ENCODE assay signal across 31 mouse cellular contexts in the genomic region with DNA sequence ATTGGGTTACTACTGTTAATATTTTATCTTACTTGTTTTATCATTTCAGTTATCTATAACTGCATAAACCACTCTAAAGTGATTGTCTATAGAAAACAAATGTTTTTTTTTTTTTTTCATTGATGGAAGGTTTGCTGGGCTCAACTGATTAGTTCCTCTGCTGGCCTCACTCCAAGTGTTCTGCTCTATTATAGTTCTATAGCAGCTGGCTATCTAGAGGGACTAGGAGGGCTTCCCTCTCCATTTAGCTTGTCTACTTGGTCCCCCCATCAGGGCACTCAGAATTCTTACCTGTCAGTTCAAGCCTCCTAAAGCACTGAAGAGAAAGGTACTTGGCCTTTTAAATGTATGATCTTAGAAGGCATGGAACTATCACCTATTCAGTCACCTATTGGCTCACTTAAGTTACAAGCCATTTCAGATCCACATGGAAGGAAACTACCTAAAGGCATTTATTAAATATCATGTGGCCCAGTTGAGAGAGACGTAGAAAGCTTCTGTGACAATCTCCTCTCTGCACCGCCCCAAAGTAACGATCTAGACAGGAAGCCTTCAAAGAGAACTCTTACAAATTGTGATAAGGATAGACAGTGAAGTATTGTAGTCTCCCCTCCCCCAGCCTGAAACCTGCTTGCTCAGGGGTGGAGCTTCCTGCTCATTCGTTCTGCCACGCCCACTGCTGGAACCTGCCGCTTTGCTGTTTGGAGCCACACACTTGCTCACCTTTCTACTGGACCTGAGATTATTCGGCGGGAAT.
DNase-seq lines count a peak whose midpoint lies in the region; ATAC-seq and TF ChIP-seq lines count a peak whose summit lies in the region.
"Had no signal": no experiment of that assay in that cellular context is flagged by ENCODE, and none has a peak within 500 bp of the region (broad histone marks: within the 10 kb centered on the region; RNA-seq: fewer than 3 reads in every experiment).

No protein-coding gene starts in this region.

- TF ChIP-seq POLR2A in liver, adult 2 months (IDR thresholded peaks at IDR 0.05; ENCODE audit: extremely low read depth, insufficient read depth, low read length) = no peak

- ATAC-seq in intestine, embryonic 16.5 days = peak; percentile 71
- peak; percentile 65; the same call in 1 of the 2 replicates for ATAC-seq in liver, embryonic 14.5 days (ENCODE audit: insufficient read depth)
- peak; percentile 98 for ATAC-seq in megakaryocyte-erythroid progenitor cell, adult 5-6 weeks (replicated peaks; ENCODE audit: low FRiP score, low TSS enrichment, poor library complexity, severe bottlenecking)
- ATAC-seq: forebrain, embryonic 15.5 days; inflammation-experienced regulatory T-cells, adult 6 months; lung, postnatal 0 days; midbrain, embryonic 15.5 days had no signal

- H3K27ac ChIP-seq in liver, adult 2 months (replicated peaks; ENCODE audit: insufficient read depth, low read depth, low read length) = no peak overlapping the region
- no peak overlapping the region for H3K27ac ChIP-seq in intestine, embryonic 16.5 days (ENCODE audit: low read length)
- no peak overlapping the region for H3K27ac ChIP-seq in liver, embryonic 14.5 days
- H3K27ac ChIP-seq: embryonic facial prominence, embryonic 12.5 days; forebrain, embryonic 15.5 days; heart, adult 2 months; hindbrain, embryonic 14.5 days; macrophage; midbrain, embryonic 10.5 days; midbrain, embryonic 15.5 days; neural tube, embryonic 15.5 days had no signal

- TF ChIP-seq EP300 in liver, embryonic 14.5 days (IDR thresholded peaks at IDR 0.05; ENCODE audit: low read depth) = no peak

- no peaks in the 10 kb centered on the region for H3K79me2 ChIP-seq in liver, adult 2 months (ENCODE audit: control insufficient read depth, insufficient read depth, low read length)

- intact Hi-C loops in left cerebral cortex, postnatal 4 days (cut with DNase I) = no loop called here

- H3K4me2 ChIP-seq in intestine, embryonic 16.5 days (ENCODE audit: low read depth, low read length) = no peak overlapping the region
- H3K4me2 ChIP-seq in liver, embryonic 14.5 days (ENCODE audit: low read depth) = no peak overlapping the region
- H3K4me2 ChIP-seq: embryonic facial prominence, embryonic 12.5 days; forebrain, embryonic 15.5 days; heart, embryonic 12.5 days; hindbrain, embryonic 14.5 days; midbrain, embryonic 15.5 days; neural tube, embryonic 15.5 days had no signal

- H3K27me3 ChIP-seq in liver, adult 2 months (ENCODE audit: control insufficient read depth, insufficient read depth, low read length) = no peaks in the 10 kb centered on the region
- H3K27me3 ChIP-seq in intestine, embryonic 16.5 days (replicated peaks; ENCODE audit: control insufficient read depth, insufficient read depth, low read length) = 0 out of 2 replicates have a peak, but pooled peaks cover 2% of the 10 kb centered on the region
- no peaks in the 10 kb centered on the region; the same call in 1 of the 2 replicates for H3K27me3 ChIP-seq in liver, embryonic 14.5 days (ENCODE audit: control insufficient read depth, insufficient read depth, low read length)
- H3K27me3 ChIP-seq: forebrain, embryonic 15.5 days had no signal

- H3K9ac ChIP-seq in liver, adult 2 months (ENCODE audit: low read depth, low read length) = no peak overlapping the region
- H3K9ac ChIP-seq in intestine, embryonic 16.5 days (ENCODE audit: low read depth, low read length) = no peak overlapping the region
- no peak overlapping the region for H3K9ac ChIP-seq in liver, embryonic 14.5 days (replicated peaks)
- H3K9ac ChIP-seq: embryonic facial prominence, embryonic 12.5 days; forebrain, embryonic 15.5 days; heart, embryonic 12.5 days; hindbrain, embryonic 14.5 days; midbrain, embryonic 15.5 days; neural tube, embryonic 15.5 days had no signal

- whole genome bisulfite sequencing in liver, adult 2 months = 11% methylated on average over 8 of the region's 8 CpGs
- WGBS in intestine, embryonic 16.5 days = 43% methylated on average over 8 of the region's 8 CpGs
- 17% methylated on average over 8 of the region's 8 CpGs for WGBS in liver, embryonic 14.5 days (ENCODE audit: insufficient replicate concordance)

- H3K4me3 ChIP-seq in liver, adult 2 months (ENCODE audit: insufficient read depth, low read depth, low read length) = no peak overlapping the region
- H3K4me3 ChIP-seq in intestine, embryonic 16.5 days (ENCODE audit: low read length) = no peak overlapping the region
- H3K4me3 ChIP-seq in liver, embryonic 14.5 days (ENCODE audit: insufficient read depth in 1 of 2, low read depth in 2 of 2, low read length in 2 of 2) = no peak overlapping the region
- H3K4me3 ChIP-seq: embryonic facial prominence, embryonic 12.5 days; forebrain, embryonic 15.5 days; heart, adult 2 months; heart, embryonic 12.5 days; midbrain, embryonic 10.5 days; midbrain, embryonic 15.5 days; neural tube, embryonic 15.5 days had no signal

- H3K36me3 ChIP-seq in liver, adult 2 months (ENCODE audit: control insufficient read depth, insufficient read depth, low read length) = no peaks in the 10 kb centered on the region
- H3K36me3 ChIP-seq in intestine, embryonic 16.5 days (ENCODE audit: control insufficient read depth, insufficient read depth, low read length) = no peaks in the 10 kb centered on the region
- H3K36me3 ChIP-seq in liver, embryonic 14.5 days (replicated peaks; ENCODE audit: control insufficient read depth, insufficient read depth, low read depth) = no peaks in the 10 kb centered on the region
- H3K36me3 ChIP-seq: embryonic facial prominence, embryonic 12.5 days; forebrain, embryonic 15.5 days; G1E; heart, embryonic 12.5 days; midbrain, embryonic 10.5 days; midbrain, embryonic 15.5 days; neural tube, embryonic 15.5 days had no signal

- peak; percentile 0 for DNase-seq in liver, adult 2 months (ENCODE audit: extremely low read depth, low read depth, low spot score)
- no peak for DNase-seq in liver
- peak; percentile 0 to 1 (median 0) for DNase-seq in liver, embryonic 14.5 days (ENCODE audit: low read depth in 3 of 3, low spot score in 3 of 3)
- DNase-seq in lung, postnatal 4 days = no peak
- DNase-seq in gastrocnemius, postnatal 10 days = no peak
- no peak for DNase-seq in left cerebral cortex, postnatal 4 days
- DNase-seq: adrenal gland, adult 8-10 months; cerebellum, adult 11 months; cerebellum, adult 9-10 months; cerebellum, postnatal 36 days; embryo, embryonic 11 days; heart, adult 2 months; heart, postnatal 4 days; kidney, postnatal 25 days; lung, adult 18-20 months; right cerebral cortex, postnatal 25 days; spleen, adult 18-20 months; thymus, postnatal 25 days had no signal

- H3K9me3 ChIP-seq in intestine, embryonic 16.5 days (ENCODE audit: control insufficient read depth, low read length) = no peaks in the 10 kb centered on the region
- no peaks in the 10 kb centered on the region for H3K9me3 ChIP-seq in liver, embryonic 14.5 days (ENCODE audit: control insufficient read depth, low read length)
- H3K9me3 ChIP-seq: embryonic facial prominence, embryonic 12.5 days; forebrain, embryonic 15.5 days; G1E; heart, embryonic 12.5 days; midbrain, embryonic 10.5 days; midbrain, embryonic 15.5 days; neural tube, embryonic 15.5 days had no signal

- H3K4me1 ChIP-seq in liver, adult 2 months (ENCODE audit: control insufficient read depth, insufficient read depth, low read length) = no peaks in the 10 kb centered on the region
- no peaks in the 10 kb centered on the region for H3K4me1 ChIP-seq in intestine, embryonic 16.5 days (ENCODE audit: control insufficient read depth, insufficient read depth, low read length)
- H3K4me1 ChIP-seq in liver, embryonic 14.5 days (replicated peaks; ENCODE audit: control insufficient read depth in 2 of 2, insufficient read depth in 2 of 2, low read length in 1 of 2) = no peaks in the 10 kb centered on the region
- H3K4me1 ChIP-seq: embryonic facial prominence, embryonic 12.5 days; forebrain, embryonic 15.5 days; heart, embryonic 12.5 days; midbrain, embryonic 10.5 days; midbrain, embryonic 15.5 days; neural tube, embryonic 15.5 days had no signal

- TF ChIP-seq CTCF in liver, adult 2 months (IDR thresholded peaks at IDR 0.05; ENCODE audit: low read depth, low read length) = no peak
- no peak for TF ChIP-seq CTCF in liver, embryonic 14.5 days (IDR thresholded peaks at IDR 0.05; ENCODE audit: low read depth)

Comparison
In these comparisons a context has a peak if more than half of its experiments do, and no peak if none do; other contexts are left out.
1. DNase-seq: peak in liver, adult 2 months (single experiment) and liver, embryonic 14.5 days (3 of 3); none in liver (single experiment), lung, postnatal 4 days (0 of 2), gastrocnemius, postnatal 10 days (single experiment) and left cerebral cortex, postnatal 4 days (single experiment).
2. Peak in every context shown above with its lines, with median percentiles within 50 percentile points of each other: ATAC-seq.